Mouse (Mus musculus): ENCODE measurements around the gene Map7d1.

Gene Map7d1

GRCm38 (mm10) chr4:126202303-126203181 lies 53.6 kb downstream of the Map7d1 start, which contains the start of gene Thrap3:
Gene Thrap3, minus strand, starts transcription at chr4:126202760.
- DNase-seq (ENCODE audit: low spot score in 2 of 2): peak; percentile 98 to 99

- DNase-seq (ENCODE audit: low spot score in 2 of 2): peak in 1 of 2 experiments; percentile 36
Observed at GRCm38 (mm10) chr4:126201514-126202302, 54.4 kb downstream of the Map7d1 start.

GRCm38 (mm10) chr4:126200656-126201055 lies 55.5 kb downstream of the Map7d1 start:
- no peak for DNase-seq (ENCODE audit: low spot score in 2 of 2)

GRCm38 (mm10) chr4:126200036-126200435 lies 56.1 kb downstream of the Map7d1 start:
- no peak for DNase-seq (ENCODE audit: low spot score in 2 of 2)

GRCm38 (mm10) chr4:126199556-126199955 lies 56.6 kb downstream of the Map7d1 start:
- no peak for DNase-seq (ENCODE audit: low spot score in 2 of 2)

GRCm38 (mm10) chr4:126197485-126197884 lies 58.7 kb downstream of the Map7d1 start:
- peak in 1 of 2 experiments; percentile 17 for DNase-seq (ENCODE audit: low spot score in 2 of 2)

GRCm38 (mm10) chr4:126194916-126195315 lies 61.2 kb downstream of the Map7d1 start:
- DNase-seq (ENCODE audit: low spot score in 2 of 2): no peak

- DNase-seq (ENCODE audit: low spot score in 2 of 2): no peak
Observed at GRCm38 (mm10) chr4:126194216-126194615, 61.9 kb downstream of the Map7d1 start.

GRCm38 (mm10) chr4:126190636-126191035 lies 65.5 kb downstream of the Map7d1 start:
- DNase-seq (ENCODE audit: low spot score in 2 of 2): no peak

GRCm38 (mm10) chr4:126187096-126187495 lies 69.0 kb downstream of the Map7d1 start:
- DNase-seq (ENCODE audit: low spot score in 2 of 2): no peak

- DNase-seq (ENCODE audit: low spot score in 2 of 2): no peak
Observed at GRCm38 (mm10) chr4:126183034-126183433, 73.1 kb downstream of the Map7d1 start.

Measured in heart, adult 9 months (tissue).